Mouse (Mus musculus) lung, postnatal 0 days (tissue): ENCODE data around the gene Fkbp2.

Source experiments
- CTCF ChIP-seq: IDR thresholded peaks from 2 replicates; pipeline ENCODE4 v1.5.1; 2016; ENCODE audit warnings: antibody characterized with exemption, mild to moderate bottlenecking
- EP300 ChIP-seq: IDR thresholded peaks from 2 replicates; pipeline ENCODE4 v1.6.1; 2016; ENCODE audit warnings: antibody characterized with exemption, mild to moderate bottlenecking, control low read depth

DNA sequence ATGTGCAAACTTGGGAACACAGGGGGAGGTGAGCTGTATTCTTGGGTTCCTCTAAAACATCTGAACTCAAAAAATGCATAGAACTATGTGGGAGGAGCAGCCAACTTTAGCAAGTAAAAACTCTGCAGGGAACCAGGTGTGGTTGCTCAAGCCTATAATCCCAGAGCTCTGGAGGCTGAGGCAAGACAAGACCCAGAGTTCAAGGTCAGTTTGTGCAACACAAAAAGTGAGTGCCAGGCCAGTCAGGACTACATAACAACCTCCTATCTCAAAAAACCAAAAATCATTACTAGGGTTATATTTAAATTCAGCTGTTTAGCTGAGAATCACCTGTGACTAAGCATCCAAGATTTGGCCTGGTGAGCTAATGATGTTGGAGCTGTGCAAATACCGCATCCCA is 48.3 kb downstream of the Fkbp2 start:
- TF ChIP-seq EP300 (no peak), CTCF (no peak)
